Mouse (Mus musculus) thymus, postnatal 0 days (tissue): ENCODE measurements at regions not wholly inside any gene's neighbourhood (a gene's known extent, or its start where the extent isn't known, plus 50 kb on each side); places are given as distances from the start of the nearest gene placed in this dataset.

Experiments
- DNase-seq: peaks from one replicate; pipeline ENCODE4 v3.0.0-alpha.2; 2015; ENCODE audit warnings: low spot score

DNA sequence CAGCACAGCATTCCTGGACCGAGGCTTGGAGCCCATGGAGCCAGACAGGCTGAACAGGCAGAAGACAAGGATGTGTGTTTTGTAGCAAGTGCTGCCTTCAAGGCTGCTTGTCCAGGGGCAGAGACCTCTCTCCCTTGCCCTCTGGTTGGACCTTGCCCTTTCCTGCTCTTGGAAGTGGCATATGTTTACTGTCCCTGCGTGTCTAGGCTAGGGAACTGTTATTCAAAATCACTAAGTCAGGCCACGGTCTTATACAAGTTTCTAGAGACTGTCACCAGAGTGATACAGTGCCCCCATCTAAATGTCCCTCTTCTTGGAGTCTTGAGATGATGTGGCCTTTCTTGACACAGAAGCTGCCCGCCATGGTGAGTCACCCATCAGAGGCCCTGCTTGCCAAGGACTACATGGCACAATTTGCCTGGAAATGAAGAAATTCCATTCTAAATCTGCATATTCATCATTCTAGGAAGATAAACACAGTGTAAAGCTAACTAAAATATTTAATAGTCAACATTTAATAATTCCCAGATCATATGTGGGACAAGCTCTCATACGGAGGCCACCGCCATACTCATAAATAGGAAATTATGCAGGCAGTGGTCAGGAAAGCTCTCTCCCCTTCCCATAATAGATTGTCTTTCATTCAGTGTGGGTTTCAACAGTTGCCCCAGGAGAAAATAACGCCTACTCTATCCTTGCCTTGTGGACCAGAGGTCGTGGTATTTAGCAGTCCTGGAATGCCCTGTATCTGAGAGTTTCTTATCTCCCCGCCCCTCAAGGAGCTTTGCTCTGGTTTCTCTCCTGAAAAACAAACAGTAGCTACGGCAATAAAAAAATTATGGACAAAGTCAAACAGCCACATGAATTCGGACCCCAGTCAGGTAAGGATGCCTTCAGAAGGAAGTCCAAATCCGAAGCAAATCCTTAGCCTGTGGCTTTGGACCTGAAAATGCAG is 50.9 kb upstream of the Lmo4 start:
- DNase-seq, result no peak
